Mouse (Mus musculus) frontal cortex, postnatal 25 days (tissue): ENCODE measurements around the gene Znrf3.

Experiments used
- DNase-seq, 2 experiments: peaks; one replicate each; pipeline ENCODE4 v3.0.0; 2022; ENCODE audit warnings: low spot score in 2 of 2

Znrf3 gene

GRCm38 (mm10) chr11:5390969-5391831 is 53.4 kb downstream of the Znrf3 start:
- no peak for DNase-seq

- DNase-seq, result no peak
These were observed 62.0 kb downstream of the Znrf3 start for GRCm38 (mm10) chr11:5382652-5383051.

- DNase-seq, result no peak
These were observed 63.4 kb downstream of the Znrf3 start for GRCm38 (mm10) chr11:5381226-5381625.

GRCm38 (mm10) chr11:5380275-5380674 is 64.4 kb downstream of the Znrf3 start:
- DNase-seq, result no peak

- no peak for DNase-seq
These were observed 75.5 kb downstream of the Znrf3 start for GRCm38 (mm10) chr11:5369176-5369575.

- no peak for DNase-seq
These were observed 76.2 kb downstream of the Znrf3 start for GRCm38 (mm10) chr11:5368492-5368891.

- no peak for DNase-seq
These were observed 89.3 kb downstream of the Znrf3 start for GRCm38 (mm10) chr11:5355266-5355764.

GRCm38 (mm10) chr11:5354753-5355152 is 89.9 kb downstream of the Znrf3 start:
- DNase-seq, result peak in 1 of 2 experiments; percentile 23

- DNase-seq, result no peak
These were observed 91.6 kb downstream of the Znrf3 start for GRCm38 (mm10) chr11:5353032-5353431.

GRCm38 (mm10) chr11:5349483-5349882 is 95.2 kb downstream of the Znrf3 start:
- DNase-seq, result no peak

- no peak for DNase-seq
These were observed 97.6 kb downstream of the Znrf3 start for GRCm38 (mm10) chr11:5346845-5347640.

GRCm38 (mm10) chr11:5343748-5344147 is 100.9 kb downstream of the Znrf3 start:
- no peak for DNase-seq

GRCm38 (mm10) chr11:5339732-5340131 is 104.9 kb downstream of the Znrf3 start:
- DNase-seq, result no peak

GRCm38 (mm10) chr11:5336852-5337251 is 107.8 kb downstream of the Znrf3 start:
- DNase-seq, result no peak

- no peak for DNase-seq
These were observed 108.4 kb downstream of the Znrf3 start for GRCm38 (mm10) chr11:5336269-5336668.

GRCm38 (mm10) chr11:5330851-5331250 is 113.8 kb downstream of the Znrf3 start:
- DNase-seq, result no peak

- no peak for DNase-seq
These were observed 117.0 kb downstream of the Znrf3 start for GRCm38 (mm10) chr11:5327693-5328092.

GRCm38 (mm10) chr11:5326252-5326651 is 118.4 kb downstream of the Znrf3 start:
- no peak for DNase-seq

- no peak for DNase-seq
These were observed 119.4 kb downstream of the Znrf3 start for GRCm38 (mm10) chr11:5325217-5325616.

GRCm38 (mm10) chr11:5324296-5324695 is 120.4 kb downstream of the Znrf3 start:
- no peak for DNase-seq

- no peak for DNase-seq
These were observed 123.0 kb downstream of the Znrf3 start for GRCm38 (mm10) chr11:5321687-5322086.

GRCm38 (mm10) chr11:5318976-5319375 is 125.7 kb downstream of the Znrf3 start:
- no peak for DNase-seq
